Mouse (Mus musculus): ENCODE results near the gene Mmp2.

DNA sequence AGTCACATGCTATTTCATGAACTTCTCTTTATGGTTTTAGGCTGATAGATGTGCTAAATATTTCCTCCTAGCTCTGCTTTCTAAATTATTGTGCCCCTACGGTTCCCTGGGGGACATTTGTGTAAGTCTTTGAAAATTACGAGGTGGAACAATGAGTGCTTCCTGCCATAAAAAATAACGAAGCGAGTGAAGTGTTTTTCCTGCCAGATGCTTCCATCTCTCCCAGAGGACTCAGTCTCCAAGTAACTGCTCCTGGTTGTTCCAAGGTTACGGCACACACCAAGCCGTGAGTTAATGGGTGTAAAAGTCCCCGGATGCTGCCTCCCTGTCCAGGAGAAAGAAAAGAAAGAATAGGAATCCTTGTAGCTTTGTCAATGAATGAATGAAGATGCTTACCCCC lies 43.2 kb downstream of the Mmp2 start:
- no peak for TF ChIP-seq CTCF (IDR thresholded peaks at IDR 0.05; ENCODE audit: control insufficient read depth, insufficient read depth, insufficient read length)
- no peak for TF ChIP-seq MAX (IDR thresholded peaks at IDR 0.05)
